Mouse (Mus musculus) gastrocnemius, postnatal 14 days (tissue): ENCODE measurements around the gene Gnat3. TPM values are rescaled to one million over a fixed set of nuclear protein-coding genes. Genes with fewer than 3 reads are reported as not detected.
"Not testable (repeated sequence)": the region's sequence is repeated elsewhere in the genome, so short reads cannot be mapped to it uniquely, and the experiment has no call there.

Source experiments
- DNase-seq: peaks from one replicate; pipeline ENCODE4 v3.0.0; 2021; ENCODE audit warnings: mixed read lengths
- intact Hi-C: fragments of 180-260 bp; cut with DNase I; formaldehyde crosslinking; loops from one replicate; pipeline ENCODE4 v1.15.1; 2025; ENCODE audit warnings: low total_unique reads
- long read RNA-seq, 2 experiments: library from polyadenylated mRNA; stranded (forward); transcript quantifications; one replicate each; pipeline ENCODE4 v2.0.0; 2021
- total RNA-seq, 2 experiments: library from RNA; stranded (reverse); gene quantifications; 2 replicates each; pipeline ENCODE4 v1.2.3; 2021

The Gnat3 gene
- under 1 TPM in 1 of 2 experiments, not detected in 1; 0.16 TPM for total RNA-seq
- long read RNA-seq, experiment 1, result 0 reads
- long read RNA-seq, experiment 2, result 0 reads

DNA sequence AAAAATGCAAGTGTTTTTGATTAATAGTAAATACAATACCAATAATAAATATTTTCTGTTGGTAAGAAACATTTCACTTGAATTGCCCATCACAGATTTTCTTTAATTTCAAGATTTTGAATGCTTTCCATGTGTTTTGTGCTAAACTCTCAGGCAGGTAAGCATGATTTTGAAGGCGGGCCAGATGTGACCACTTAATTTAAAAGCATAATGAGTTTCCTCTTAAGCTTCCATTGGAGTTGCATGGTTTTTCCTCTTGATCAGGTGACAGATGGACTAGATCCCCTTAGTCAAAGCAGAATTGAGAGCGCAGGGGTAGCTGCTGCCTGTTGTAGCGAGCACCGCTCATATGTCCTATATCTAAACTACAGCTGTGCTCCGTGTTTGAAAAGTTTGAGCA is at the start of gene Gnat3:
Gene Gnat3, plus strand, starts transcription at position 301 of the 400 bp plus-strand sequence.
- intact Hi-C loops, result no loop called here
- DNase-seq, result no peak

DNA sequence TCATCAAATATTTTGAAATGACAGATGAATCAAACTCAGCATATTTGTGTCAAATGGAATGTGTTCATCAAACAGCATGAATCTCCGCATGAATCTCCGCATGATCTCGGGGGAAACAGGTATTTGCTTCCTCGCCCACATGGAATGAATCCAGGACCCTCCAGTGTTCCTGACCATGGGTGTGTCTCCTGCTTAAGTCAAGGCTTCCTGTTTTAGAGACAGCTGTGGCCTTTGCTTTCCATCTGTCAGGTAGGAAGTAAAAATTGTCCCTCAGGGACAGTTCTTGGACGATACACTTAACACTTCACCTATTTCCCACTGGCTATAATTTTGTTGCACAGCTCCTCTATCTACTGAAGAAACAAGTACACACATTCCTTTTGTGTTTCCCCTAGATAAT is 43.4 kb upstream of the Gnat3 start:
- intact Hi-C loops, result no loop called here
- no peak for DNase-seq

DNA sequence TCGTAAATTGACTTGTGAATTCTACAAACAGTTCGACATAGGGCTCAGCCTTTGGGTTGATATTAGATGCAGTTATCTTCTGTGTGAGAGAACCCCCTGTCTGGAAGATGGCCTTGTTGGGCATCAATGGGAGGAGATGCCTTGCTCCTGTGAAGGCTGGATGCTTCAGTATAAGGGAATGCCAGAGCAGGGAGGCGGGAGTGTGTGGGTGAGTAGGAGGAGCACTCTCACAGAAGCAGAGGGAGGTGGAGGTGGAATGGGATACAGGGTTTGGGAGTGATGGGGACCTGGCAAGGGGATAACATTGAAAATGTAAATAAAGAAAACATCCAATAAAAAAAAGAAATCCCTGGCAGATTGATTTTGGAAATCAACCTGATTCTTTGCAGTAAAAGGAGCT is 38.7 kb upstream of the Gnat3 start:
- intact Hi-C loops, result no loop called here

DNA sequence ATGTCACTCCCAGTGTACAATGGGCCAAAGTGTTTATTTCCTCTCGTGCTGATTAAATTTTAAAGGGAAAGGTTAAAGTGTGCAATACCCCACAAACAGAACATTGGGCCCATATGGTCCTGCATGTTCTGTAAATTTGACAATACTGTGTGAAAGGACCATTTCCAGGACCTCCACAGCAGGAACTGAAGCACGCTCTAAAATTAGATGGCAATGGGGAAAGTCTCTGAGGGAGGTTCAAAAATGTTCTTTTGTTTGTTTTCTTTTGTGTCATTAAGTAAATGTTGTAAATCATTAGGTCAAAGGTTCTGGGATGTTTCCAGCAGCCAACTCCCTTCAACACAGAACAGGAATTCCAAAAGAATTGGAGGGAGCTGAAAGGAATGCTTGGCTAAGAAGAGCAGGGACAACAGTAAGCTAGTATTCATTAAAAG is 38.2 kb upstream of the Gnat3 start:
- DNase-seq, result no peak
- intact Hi-C loops, result no loop called here

More for the DNA sequence above, 38.7 kb upstream of the Gnat3 start:
- no peak for DNase-seq

DNA sequence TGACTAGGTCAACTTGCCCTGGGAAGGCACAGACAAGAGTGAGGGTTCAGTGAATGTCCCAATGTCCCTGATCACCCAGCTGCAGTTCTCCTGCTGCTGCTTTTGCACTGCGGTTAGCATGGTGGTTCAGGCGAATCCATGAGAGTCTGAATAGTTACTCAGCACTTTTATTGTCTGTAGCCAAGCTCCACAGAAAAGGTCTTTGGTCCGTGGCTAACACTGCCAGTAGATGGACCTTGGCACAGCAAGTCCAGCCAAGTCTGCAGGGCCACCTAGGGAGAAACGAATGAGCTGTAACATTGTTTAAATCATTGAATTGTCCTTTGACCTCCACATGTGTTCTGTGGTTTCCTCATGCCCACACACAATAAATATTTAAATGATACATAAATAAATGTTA is 33.9 kb upstream of the Gnat3 start:
- intact Hi-C loops, result no loop called here
- DNase-seq, result no peak

DNA sequence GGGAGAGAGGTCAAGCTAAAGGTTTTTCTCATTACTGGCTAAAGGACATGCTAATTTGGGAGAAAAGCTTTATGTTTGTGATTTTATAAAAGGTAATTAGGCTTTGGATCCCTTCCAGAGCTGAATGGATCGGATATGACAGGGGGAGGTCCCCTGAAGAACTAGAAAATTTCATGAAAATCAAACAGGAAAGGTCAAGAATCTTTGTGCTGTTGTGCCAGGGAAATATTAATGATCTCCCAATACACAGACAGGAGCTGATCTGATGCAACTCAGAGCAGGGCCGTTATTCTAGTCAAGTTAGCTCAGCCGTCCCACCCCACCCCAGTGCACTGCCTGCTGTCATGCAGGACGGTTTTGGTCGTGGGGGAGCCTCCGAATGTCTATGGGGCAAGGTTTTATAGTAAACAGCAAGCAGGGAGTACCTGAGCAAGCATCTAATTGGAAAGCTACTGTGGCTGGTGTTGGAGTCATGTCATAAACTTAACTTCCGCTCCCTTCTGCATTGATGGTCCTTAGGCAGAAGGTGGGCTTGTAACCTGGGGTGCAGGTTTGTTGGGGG is 33.3 kb upstream of the Gnat3 start:
- intact Hi-C loops, result no loop called here
- DNase-seq, result no peak

DNA sequence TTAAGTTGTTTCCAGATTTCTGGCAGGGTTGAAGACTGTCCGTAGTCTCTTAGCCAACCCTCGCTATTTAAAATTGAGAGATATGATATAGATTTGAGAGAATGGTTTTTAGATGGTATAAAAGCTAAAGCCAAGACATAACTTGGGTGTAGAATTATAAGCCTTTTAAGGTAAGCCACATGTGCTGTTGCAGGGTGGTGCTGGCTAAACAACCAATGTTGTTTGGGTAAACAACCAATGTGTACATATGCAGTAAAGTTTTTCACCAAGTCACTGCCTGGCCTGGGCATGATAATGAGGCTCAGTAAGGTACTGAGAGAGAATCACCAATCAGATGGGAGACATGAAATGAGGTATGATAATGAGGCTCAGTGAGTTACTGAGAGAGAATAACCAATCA is 30.8 kb upstream of the Gnat3 start:
- DNase-seq, intact Hi-C loops: not testable (repeated sequence)

DNA sequence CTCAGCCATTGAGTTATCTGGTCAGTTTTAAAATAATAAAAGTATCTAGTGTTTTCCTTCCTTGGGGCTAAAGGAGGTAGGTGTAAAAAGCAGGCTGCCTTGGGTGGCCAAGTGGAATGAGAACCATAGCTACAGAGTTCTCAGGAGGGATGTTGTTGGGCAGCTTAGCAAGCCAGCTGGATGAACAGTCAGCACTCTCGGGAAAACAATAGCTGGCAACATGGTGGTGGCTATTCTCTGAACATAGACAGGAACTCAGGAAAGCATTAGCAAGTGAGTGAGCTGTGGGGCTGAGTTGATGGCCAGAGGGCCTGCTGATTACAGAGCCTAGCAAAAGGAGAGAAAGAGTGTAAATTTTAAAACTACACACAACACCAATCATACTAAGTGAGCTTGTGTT is 27.8 kb upstream of the Gnat3 start:
- intact Hi-C loops, result no loop called here
- no peak for DNase-seq

DNA sequence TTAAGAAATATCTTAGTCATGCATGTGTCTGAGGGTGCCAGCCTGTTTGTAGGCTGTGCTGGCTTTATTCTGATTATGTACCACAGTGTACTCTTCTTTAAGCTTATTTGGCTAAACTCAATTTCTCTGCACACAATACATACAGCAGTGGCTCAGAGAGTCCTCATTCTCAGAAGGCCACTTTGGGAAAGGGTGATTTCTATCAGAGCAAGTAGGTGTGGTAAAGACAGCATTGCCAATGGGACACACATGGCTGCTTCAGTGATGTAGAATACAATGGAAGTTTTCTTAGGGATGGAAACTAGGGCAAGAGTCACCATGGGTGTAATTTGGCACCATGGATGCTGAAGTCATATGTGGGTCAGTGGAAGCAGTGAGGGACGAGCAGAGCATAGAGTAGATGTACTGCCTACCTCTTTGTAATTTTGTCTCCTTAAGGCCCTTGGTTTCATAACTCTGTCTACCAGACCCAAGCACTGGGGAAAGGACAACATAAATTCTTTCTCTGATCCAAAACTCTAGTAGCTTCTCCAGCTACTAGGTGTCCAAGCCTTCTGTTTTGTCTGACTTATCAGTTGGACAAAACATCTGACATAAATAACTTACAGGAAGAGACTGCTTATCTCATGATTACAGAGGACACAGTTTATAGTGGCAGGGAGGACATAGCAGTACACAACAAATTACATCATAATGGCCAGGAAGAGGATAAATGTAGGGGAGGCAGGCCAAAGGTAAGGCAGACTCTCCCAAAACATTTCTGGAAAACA is 24.0 kb upstream of the Gnat3 start:
- no peak for DNase-seq
- intact Hi-C loops, result no loop called here

DNA sequence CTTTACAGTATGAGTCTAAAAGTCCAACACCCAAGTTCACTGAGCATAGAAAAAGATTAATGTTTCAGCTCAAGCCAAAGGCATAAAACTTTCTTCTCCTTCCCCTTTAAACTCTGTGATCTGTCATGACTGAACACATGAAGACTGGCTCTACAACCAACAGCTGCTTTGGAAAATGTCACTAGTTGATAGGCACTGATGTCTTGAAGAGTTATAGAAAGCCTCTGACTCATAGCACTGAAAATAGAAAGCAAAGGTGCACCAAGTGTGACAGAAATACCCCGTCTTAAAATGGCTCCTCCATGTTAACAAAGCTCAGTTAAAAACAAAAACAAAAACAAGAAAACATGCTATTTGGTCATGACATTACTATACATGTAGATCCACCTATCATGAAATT is 5.9 kb upstream of the Gnat3 start:
- intact Hi-C loops, result no loop called here
- DNase-seq, result no peak

DNA sequence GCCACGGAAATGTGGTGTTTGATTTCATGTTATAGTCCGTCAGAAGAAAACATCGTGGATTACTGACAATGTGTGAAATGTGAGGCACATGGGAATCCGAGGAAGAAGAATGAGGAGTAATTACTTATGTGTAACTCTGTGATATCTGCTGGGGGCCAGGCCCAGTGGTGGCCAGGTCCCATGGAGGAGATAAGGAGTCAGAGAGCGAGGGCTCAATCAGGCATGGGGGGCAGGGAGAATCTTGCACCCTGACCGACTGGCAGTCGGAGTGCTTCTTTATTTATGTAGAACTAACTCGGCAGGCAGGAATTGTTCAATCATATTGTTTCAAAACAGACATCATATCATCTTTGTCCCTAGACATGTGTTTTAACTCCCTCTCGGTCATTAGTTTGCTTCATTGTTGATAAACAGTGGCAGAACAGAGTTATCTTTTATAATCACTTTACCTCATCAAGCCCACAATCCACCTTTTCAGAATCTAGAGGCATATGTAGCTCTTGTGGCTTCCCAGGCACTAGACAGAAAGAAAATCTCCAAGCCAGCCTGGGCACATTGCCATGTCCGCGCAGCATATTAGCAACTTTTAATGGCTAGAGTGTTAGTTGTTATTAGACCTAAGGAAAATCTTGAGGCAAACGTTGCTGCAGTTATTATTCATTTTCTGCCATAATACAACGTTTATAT is 7.5 kb downstream of the Gnat3 start:
- DNase-seq, result no peak
- intact Hi-C loops, result no loop called here

DNA sequence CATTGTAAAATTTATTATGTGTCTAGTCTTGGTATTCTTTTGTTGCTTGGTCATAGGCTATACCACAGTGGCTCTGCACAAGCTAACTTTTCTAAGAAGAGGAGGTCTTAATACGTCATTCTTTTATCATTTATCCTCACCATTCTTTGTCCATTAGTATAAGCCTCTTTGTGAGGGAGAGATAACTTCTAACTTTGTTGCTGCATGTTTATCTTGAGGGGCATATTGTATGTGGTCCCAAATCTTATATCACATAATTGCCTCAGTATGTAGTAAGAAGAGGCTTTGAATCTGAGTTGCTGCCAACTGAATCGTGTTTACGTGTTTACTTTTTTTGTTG is 8.0 kb downstream of the Gnat3 start:
- no peak for DNase-seq
- intact Hi-C loops, result no loop called here

DNA sequence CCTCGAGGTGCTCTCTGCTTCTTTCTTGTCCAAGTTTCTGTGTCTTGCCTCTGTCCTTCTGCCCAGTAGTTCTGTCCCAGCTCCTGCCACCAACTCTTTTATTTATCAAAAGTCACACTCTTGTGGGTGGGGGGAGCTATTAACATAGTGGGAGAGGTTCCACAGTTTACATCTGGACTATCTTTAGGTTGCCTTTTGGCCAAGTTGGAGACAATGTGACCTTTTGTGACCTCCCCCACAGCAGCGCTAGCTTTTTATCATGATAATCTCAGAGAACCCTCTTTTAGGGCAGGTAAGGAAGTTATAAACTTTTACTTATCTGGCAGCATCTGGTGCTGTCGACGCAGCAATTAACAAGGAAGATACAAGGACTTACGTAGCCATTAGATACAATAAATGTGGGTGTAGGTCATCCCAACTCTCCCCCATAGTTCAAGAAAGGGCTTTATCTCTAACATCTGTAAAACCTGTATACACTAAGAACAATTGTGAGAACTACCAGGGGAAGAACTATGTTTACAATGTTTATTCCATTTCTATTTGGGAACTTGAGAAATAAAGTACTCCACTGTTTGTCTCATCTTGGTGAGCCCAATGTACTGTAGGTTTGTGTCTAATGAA is 18.3 kb downstream of the Gnat3 start:
- DNase-seq, result no peak
- intact Hi-C loops, result no loop called here

DNA sequence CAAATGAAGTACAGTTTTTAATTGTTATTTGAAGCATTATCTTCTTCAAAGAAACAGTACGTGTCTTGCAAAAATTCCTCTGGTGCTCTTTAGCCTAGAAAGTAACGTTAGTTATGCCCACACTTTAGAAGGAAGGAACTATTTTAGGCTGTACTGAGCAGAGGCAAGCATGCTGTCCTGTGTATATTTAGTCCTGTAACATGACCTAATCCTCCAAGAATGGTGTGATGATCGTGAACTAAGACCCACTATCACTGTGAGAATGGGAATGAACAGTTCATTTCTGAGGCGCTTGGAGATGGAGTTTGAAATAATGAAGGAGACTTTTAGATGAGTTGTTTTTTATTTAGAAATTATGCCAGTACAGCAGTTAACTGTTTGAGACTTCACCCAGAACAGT is 20.4 kb downstream of the Gnat3 start:
- intact Hi-C loops, result no loop called here
- DNase-seq, result no peak

DNA sequence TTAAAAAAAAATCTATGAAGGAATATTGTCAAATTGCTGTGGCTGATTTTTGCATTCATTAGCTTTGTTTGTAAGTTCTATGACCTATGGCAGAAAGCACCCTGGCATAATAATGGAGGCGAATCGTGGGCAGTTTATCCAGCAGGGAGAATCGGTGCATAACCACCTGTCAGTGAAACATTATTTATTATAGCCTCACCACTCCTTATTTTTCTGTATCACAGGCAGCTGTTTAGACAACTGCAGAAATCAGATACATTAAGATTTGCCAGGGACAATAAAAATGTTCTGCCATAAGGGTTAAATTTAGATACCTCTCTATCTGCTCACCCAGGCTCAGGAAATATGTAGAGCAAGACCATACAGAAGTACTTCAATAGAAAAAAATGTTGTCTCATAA is 22.2 kb downstream of the Gnat3 start:
- DNase-seq, result no peak
- intact Hi-C loops, result no loop called here

DNA sequence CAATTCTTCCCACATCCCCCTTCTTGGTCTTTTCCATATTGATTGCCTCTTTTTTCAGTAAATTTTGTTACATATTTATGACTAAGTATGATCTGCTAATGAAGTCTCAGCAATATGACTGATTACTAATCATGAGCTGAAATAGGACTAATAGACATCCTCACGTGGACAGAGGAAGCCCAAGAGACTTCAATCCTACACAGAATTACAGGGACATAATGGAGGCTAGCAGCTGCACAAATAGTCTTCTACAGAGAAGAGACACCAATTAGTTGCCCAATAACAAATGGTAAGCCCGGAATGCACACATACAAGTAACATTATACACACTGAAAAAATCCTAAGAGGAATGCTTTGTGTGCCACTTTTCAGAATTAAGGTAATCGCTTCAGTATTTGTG is 24.3 kb downstream of the Gnat3 start:
- intact Hi-C loops, result no loop called here
- no peak for DNase-seq

DNA sequence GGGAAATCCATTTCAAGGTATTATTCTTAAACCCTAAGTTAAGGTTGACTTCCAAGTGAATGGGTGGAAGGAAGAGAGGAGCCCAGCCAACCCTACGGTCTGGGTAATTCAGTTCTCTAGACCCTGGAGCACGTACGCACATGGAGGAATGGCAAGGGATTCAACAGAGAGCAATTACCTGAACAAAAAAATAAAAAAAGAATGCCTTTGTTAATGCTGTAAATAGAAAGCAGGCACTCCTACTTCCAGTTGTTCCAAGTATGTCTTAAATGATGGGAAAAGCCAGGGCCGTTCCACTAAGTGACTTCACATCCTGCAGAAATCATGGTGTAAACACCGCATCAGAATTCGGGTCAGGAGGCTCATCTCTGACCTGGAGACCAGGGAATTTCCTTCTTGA is 28.3 kb downstream of the Gnat3 start:
- intact Hi-C loops, result no loop called here
- DNase-seq, result no peak

DNA sequence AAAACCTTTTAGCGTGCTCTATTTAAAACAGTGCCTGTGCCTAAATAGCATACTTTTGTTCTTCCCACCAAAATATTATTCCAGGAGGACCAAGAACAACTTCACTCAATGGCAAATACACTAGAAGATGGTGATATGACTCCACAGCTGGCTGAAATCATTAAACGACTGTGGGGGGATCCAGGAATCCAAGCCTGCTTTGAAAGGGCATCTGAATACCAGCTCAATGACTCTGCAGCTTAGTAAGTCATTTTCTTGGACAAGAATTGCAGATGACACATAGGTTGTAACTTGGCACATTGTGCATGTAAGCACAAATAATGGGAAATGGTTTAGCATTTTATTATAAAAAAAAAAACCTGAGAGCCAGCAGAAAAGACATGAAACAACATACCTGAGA is 37.2 kb downstream of the Gnat3 start:
- DNase-seq, result no peak
- intact Hi-C loops, result no loop called here

DNA sequence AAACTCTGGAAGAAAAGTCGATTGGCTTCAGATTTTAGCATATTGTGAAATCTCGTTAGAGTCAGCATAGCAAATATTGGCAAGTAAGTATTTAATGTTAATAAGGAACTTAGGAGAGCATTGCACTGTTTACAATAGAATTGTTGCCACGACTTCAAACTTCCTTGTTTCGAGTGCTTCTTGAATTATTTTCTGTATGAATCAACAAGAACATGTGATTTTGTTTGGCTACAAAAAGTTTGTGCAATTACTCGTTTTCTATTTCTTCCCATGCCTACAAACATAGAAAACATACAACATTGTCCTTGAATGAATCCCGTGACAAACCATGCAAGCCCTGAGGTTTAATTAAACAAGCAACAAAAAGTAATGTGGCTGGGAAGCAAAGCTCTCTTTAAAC is 37.8 kb downstream of the Gnat3 start:
- no peak for DNase-seq
- intact Hi-C loops, result no loop called here

DNA sequence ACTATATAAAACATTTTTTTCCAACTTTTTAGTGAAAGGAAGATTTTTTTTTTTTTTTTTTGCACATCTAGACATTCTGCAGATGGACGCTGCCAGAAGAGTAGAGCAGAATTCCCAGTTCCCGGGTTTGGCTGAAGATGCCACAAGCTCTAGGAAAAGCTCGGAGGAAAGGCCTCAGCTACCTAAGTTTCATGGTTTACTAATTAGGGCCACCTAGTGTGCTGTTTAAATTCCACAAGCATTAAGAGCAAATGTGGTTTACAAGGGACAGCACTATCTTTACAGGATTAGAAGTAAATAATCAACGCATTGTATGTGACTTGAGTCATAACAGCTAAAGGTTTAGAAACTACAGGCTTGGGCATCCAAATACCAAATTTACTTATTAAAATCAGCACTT is 39.3 kb downstream of the Gnat3 start:
- intact Hi-C loops, result no loop called here
- no peak for DNase-seq

DNA sequence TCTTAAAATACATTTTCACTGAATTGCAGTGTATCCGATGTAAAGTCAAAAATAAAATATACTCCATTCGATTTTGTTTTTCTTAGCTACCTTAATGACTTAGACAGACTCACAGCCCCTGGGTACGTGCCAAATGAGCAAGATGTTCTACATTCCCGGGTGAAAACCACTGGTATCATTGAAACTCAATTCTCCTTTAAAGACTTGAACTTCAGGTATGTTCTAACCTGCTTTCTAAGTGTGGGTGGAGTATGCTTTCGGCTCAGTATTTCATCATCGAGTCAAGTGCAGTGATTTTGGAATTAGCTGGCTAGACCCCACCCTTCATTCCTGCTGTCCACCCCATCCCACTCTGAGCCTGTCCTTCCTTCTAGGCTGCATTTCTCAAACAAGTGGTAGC is 41.3 kb downstream of the Gnat3 start:
- no peak for DNase-seq
- intact Hi-C loops, result no loop called here
